Mouse (Mus musculus): Measurements from ENCODE around the gene Upp1.

DNA sequence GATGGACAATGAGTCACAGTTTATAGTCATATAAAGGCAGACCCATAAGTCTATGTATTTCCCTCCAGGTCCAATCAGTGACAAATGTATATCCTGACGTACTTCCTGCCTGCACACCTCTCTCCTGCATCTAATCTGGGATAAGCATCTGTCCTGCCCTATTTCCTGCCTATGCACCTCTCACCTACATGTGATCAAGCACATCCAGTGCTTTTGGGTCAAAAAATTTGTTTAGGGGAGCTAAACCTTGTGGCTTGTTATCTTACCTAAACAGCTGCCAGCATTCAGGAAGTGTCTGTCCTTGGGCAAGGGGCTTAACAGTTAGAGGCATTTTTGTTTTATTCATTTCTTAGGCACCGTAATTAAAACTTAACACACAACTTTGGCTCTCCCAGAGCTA, 4.7 kb upstream of the Upp1 start:
- no peak for TF ChIP-seq CTCF (IDR thresholded peaks at IDR 0.05; ENCODE audit: low read depth)
- TF ChIP-seq EP300 (IDR thresholded peaks at IDR 0.05; ENCODE audit: low read depth), result no peak

Measured in heart, postnatal 0 days (tissue).